Mouse (Mus musculus) thymus, postnatal 25 days (tissue): ENCODE data around the gene Bmp6.

ENCODE experiments used
- DNase-seq: peaks from one replicate; pipeline ENCODE4 v3.0.0; 2022

The Bmp6 gene

GRCm38 (mm10) chr13:38440240-38440639, 95.3 kb downstream of the Bmp6 start:
- DNase-seq: no peak

- no peak for DNase-seq
Measured at GRCm38 (mm10) chr13:38448516-38449015, 103.7 kb downstream of the Bmp6 start.

DNA sequence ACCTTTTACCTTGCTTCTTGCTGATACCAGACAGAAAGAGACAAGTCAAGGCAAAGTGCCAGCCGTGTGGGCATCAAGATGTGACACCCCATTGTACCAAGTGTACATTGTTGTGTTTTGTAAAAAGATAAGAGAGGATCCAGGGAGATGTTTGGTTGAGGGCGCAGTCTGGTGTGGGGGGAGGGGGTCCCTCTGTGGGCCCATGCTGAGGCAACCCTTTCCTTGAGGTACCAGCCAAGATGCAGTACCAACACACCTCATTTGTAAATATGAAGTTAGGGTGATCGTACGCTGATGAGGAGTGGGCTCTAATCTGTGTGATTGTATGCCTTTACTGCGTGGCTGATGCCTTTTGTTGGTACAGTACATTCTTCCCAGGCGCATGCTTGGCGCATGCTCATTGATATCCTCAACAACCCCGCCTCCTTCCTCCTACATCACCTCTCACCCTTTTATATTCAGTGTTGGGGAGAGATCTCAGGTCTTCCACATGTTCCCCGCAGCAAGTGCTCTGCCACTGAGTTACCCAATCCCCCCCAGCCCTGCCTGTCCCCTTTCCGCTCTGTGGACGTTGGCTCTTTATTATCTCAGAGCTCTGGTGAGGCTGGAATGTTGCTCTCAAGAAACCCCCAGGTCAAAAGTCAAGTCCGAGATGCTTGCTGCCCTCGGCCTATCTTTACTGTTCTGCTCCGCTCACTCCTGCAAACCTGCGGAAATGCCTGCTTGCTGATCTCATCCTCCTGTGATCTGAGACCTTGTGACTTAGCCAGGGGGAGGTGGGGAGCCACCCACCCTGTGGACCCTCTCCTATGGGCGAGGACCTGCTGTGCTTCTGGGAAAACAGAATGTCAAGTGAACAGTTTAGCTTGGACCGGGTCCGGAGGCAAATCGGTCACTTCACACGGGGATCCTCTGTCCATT, 105.4 kb downstream of the Bmp6 start:
- DNase-seq: no peak

DNA sequence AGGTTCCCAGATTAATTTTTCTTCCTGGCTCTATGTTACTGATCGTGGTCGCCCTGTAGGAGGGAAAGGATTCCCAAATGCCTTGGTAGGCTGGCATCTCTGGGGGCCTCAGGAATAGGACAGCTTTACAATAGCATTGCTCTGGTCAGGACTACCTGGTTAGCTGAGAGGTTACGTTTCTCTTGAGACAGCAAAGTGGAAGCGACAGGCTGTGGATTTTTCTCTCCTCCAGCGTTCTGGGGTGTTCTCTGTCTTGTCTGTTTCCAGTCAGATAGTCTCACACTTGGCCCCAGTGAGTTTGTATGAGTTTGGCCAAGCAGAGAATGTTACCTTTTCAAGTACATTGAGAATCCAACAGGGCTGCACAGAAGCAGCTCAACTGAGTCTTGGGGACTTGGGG, 106.5 kb downstream of the Bmp6 start:
- DNase-seq: no peak

- no peak for DNase-seq
Measured at GRCm38 (mm10) chr13:38463410-38463809, 118.5 kb downstream of the Bmp6 start.

GRCm38 (mm10) chr13:38470882-38471281, 126.0 kb downstream of the Bmp6 start:
- DNase-seq: no peak

- DNase-seq: no peak
Measured at GRCm38 (mm10) chr13:38472636-38473035, 127.7 kb downstream of the Bmp6 start.

GRCm38 (mm10) chr13:38473497-38473896, 128.6 kb downstream of the Bmp6 start:
- DNase-seq: no peak

DNA sequence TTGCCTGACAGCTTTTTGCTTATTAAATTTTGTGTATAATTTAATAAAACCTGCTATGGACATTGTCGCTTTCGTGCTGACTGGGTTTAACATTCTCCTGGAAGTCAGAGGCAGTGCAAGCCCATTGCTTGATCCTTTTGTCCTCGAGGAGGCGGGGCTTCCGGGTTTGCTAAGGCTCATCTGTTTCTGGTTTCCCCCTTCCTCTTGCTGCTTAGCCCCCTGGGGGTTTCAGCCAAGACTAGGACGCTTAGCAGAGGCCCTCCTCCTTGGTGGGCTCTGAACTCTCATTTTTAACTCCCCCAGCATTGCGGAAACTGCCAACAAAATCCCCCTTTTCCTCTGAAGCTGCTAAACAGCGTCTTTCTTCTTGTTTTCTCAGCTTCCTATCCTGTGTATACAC, 132.0 kb downstream of the Bmp6 start:
- DNase-seq: no peak

GRCm38 (mm10) chr13:38481021-38481420, 136.1 kb downstream of the Bmp6 start:
- DNase-seq: no peak

DNA sequence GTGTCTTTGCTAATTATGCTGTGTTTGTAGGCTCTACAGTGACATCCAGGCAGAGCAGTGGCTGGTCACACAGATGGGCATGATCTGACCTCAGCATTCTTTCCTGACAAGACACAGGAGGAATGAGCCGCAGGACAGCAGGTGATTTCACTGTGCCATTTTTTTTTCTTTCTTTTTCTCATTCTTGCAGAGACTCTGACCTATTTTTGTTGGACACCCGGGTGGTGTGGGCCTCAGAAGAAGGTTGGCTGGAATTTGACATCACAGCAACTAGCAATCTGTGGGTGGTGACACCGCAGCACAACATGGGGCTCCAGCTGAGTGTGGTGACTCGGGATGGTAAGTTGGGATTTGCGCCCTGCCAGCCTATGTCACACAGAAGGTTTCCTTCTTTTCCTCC, 139.8 kb downstream of the Bmp6 start:
- no peak for DNase-seq

DNA sequence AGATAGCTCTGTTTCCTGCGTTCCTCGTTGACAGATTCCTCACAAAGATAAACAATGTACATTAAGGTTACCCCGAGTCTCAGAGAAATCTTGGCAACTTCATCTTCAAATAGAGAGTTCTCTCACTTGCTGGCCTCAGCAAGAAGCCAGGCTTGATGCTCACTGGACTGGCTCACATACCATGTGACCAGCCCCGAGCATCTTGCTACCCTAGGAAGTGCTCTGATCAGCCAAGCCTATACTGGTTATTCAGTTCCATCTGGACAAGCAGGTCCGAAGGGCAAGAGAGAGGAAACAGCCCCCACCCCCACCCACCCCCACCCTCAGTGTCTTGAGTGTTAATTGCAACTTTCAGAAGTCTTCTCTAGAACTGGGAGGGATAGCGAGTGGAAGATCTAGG, 141.9 kb downstream of the Bmp6 start:
- DNase-seq: no peak

DNA sequence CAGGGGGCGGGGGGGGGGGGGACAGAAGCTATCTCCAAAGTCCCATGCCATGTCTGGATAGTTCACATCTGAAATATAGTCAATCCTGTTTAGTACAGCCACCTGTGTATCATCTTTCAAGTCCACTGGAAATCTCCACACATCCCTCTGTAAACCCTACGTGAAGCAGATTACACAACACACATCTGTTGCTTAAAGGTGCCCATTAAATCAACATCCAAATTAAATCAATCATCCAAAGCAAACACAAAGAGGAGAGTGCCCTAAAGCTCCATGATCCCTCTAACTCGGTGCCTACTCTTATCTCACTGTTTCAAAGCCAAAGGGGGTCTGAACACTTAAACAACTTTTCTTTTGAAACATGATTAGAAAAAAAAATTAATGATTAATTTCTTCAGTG, 151.8 kb downstream of the Bmp6 start:
- no peak for DNase-seq

- no peak for DNase-seq
Measured at GRCm38 (mm10) chr13:38501314-38501713, 156.4 kb downstream of the Bmp6 start.

DNA sequence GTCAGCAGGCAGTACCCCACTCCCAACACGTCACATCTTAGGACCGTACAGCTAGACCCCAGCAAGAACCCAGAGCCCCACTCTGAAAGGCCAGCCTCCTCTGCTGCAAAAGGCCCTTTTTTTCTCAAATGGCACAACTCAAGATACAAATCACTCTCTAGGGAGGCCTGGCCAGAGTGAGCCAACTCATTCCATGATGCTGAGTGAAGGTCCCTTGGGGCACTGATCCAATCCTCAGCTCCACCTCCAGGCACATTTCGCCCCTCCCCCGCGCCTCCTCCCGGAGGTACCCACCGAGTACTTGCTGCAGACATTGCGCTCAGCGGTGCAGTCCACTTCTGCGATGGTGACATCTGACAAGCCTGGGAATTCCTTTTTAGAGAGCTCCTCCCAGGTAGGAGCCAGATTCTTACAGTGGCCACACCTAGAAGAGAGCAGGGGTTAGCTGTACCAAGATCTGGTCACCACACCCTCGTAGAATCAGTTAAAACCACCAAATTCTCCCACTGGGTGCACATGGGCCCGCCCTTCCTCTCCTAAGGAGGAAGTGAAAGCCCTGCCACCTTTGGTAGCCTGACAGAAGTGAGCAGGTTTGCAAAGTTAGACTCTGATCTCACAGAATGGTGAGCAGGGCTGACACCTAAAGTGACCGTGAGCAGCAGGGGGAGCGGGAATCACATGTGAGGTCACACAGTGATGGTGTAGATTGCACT, 158.4 kb downstream of the Bmp6 start:
- no peak for DNase-seq

DNA sequence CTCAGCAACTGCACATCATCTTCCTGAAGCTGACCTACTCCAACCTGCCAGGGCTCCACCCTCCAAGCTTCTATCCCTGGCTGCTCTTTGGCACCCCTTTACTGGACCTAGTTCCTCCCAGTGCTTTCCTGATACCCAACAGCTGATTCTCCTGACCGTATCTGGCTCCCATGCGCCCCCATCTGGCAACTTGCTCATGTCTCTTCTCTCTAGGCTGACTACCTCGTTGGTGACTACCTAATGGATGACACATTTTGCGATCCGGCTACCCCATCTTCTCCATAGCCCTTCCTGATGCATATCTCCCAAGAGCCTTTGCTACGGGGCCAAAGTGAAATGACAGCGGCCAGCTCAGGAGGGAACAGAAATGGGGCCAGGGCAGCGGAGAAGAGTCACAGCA, 161.4 kb downstream of the Bmp6 start:
- peak; percentile 5 for DNase-seq

- no peak for DNase-seq
Measured at GRCm38 (mm10) chr13:38506936-38507335, 162.0 kb downstream of the Bmp6 start.

GRCm38 (mm10) chr13:38509681-38510341, 164.9 kb downstream of the Bmp6 start:
- no peak for DNase-seq

DNA sequence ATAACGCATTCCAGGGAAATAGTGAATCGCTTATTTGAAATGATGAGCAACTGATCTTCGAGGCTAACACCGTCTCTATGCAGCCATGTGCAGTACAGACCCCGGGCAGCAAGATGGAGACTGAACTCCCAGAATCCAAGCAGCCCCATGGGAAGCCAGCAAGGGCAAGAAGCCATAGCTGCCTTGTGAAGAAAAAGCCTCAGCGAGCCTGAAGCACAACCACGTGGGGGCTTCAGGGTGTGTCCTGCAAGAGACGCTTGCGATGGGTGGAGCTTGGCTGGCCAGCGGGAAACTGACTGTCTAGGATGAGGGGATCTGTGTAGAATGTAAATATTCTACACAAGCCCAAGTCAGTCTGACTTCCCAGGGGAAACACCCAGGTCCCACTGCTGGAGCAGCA, 167.1 kb downstream of the Bmp6 start:
- no peak for DNase-seq

DNA sequence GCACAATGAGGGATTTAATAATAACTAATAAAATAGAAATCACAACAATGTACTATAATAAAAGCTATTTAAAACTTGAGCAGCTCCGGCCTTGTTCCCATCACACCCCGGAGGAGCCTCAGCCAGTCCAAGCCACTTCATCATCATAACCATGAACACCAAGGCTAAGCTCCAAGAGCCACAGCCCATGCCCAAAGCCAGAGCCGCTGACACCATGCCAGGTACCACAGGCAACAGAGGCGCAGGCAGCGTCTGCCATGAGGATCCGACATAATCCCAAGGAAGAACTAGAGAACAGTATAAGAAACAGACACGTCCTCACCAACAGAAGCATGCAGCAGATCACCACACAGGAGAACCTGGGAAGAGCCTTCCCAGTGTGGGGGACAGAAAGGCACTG, 169.0 kb downstream of the Bmp6 start:
- DNase-seq: no peak

GRCm38 (mm10) chr13:38515431-38515830, 170.5 kb downstream of the Bmp6 start:
- no peak for DNase-seq

- no peak for DNase-seq
Measured at GRCm38 (mm10) chr13:38515845-38516244, 170.9 kb downstream of the Bmp6 start.

DNA sequence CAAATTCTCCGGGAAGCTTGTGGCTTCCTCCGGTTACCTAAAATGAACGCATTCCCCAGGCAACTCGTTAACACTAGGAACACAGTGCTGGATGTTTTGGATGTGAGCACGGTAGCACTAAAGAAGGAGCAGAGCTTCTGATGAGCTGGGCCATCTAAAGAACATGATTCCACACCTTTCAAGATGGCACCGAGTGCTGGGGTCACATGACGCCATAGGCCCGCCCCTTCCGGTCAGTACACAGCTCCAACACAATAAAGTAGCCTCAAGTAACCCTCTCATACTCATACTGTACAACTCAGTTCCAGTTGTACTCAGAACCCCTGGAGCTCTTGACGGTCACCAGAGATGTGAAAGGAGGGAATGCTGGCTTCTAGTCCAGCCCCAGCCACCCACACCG, 171.7 kb downstream of the Bmp6 start:
- DNase-seq: no peak

GRCm38 (mm10) chr13:38520299-38520698, 175.4 kb downstream of the Bmp6 start:
- no peak for DNase-seq
